Mouse (Mus musculus) liver, embryonic 18 days (tissue): ENCODE results near the gene Fat4. TPM values are rescaled to one million over a fixed set of nuclear protein-coding genes. Genes with fewer than 3 reads are reported as not detected.

Experiments
- polyA plus RNA-seq: library from polyadenylated mRNA; depleted of rRNA; stranded (reverse); fragments of >200 nt; gene quantifications from 2 replicates; pipeline ENCODE4 v1.2.3, GENCODE M21; 2012; rRNA removed

Fat4 gene
- 0.20 and 0.29 TPM in 2 replicates for polyA plus RNA-seq

GRCm38 (mm10) chr3:38886890-38887355 is at the start of gene Fat4:
Gene Fat4 (plus strand): TSS chr3:38886940.

